Mouse (Mus musculus) ovary, postnatal 14 days (tissue): ENCODE results near the gene Rnasek.

Source experiments
- DNase-seq: peaks from one replicate; pipeline ENCODE4 v3.0.0; 2022; ENCODE audit warnings: low spot score

The Rnasek gene

GRCm38 (mm10) chr11:70236717-70237116 lies 2.9 kb downstream of the Rnasek start:
- DNase-seq = no peak

GRCm38 (mm10) chr11:70235254-70235900 lies 4.3 kb downstream of the Rnasek start:
- DNase-seq = no peak

- no peak for DNase-seq
Measured at GRCm38 (mm10) chr11:70234497-70234896, 5.1 kb downstream of the Rnasek start.

- no peak for DNase-seq
Measured at GRCm38 (mm10) chr11:70234037-70234436, 5.6 kb downstream of the Rnasek start.

- no peak for DNase-seq
Measured at GRCm38 (mm10) chr11:70233016-70233415, 6.6 kb downstream of the Rnasek start.

GRCm38 (mm10) chr11:70232546-70232945 lies 7.1 kb downstream of the Rnasek start:
- no peak for DNase-seq

- DNase-seq = peak; percentile 86
Measured at GRCm38 (mm10) chr11:70230239-70230727, 9.4 kb downstream of the Rnasek start.

GRCm38 (mm10) chr11:70229260-70230010 lies 10.2 kb downstream of the Rnasek start, which contains the start of gene Bcl6b:
Gene Bcl6b (minus strand): TSS chr11:70229798.
- no peak for DNase-seq

- DNase-seq = no peak
Measured at GRCm38 (mm10) chr11:70228828-70229227, 10.8 kb downstream of the Rnasek start.

- no peak for DNase-seq
Measured at GRCm38 (mm10) chr11:70227661-70228245, 11.9 kb downstream of the Rnasek start.

GRCm38 (mm10) chr11:70227126-70227525 lies 12.5 kb downstream of the Rnasek start:
- no peak for DNase-seq

GRCm38 (mm10) chr11:70226602-70226890 lies 13.1 kb downstream of the Rnasek start:
- DNase-seq = no peak

GRCm38 (mm10) chr11:70225798-70226601 lies 13.6 kb downstream of the Rnasek start:
- no peak for DNase-seq

GRCm38 (mm10) chr11:70223724-70224123 lies 15.9 kb downstream of the Rnasek start:
- DNase-seq = no peak

- DNase-seq = no peak
Measured at GRCm38 (mm10) chr11:70221603-70222500, 17.8 kb downstream of the Rnasek start.

- DNase-seq = peak; percentile 73
Measured at GRCm38 (mm10) chr11:70220731-70221602, 18.7 kb downstream of the Rnasek start, which contains the start of gene Slc16a13. Gene Slc16a13 (minus strand): TSS chr11:70221064.

GRCm38 (mm10) chr11:70220323-70220722 lies 19.3 kb downstream of the Rnasek start:
- no peak for DNase-seq

- DNase-seq = no peak
Measured at GRCm38 (mm10) chr11:70219873-70220272, 19.8 kb downstream of the Rnasek start.

- DNase-seq = no peak
Measured at GRCm38 (mm10) chr11:70218741-70219470, 20.7 kb downstream of the Rnasek start.
